Mouse (Mus musculus): ENCODE measurements around the gene Fam69b.

GRCm38 (mm10) chr2:26621246-26621645 lies 7.0 kb upstream of the Fam69b start:
- TF ChIP-seq CTCF (IDR thresholded peaks at IDR 0.05) = no peak
- no peak for TF ChIP-seq POLR2A (IDR thresholded peaks at IDR 0.05; ENCODE audit: insufficient read depth, low read depth, low read length)
- TF ChIP-seq EP300 (IDR thresholded peaks at IDR 0.05; ENCODE audit: insufficient read depth, low read depth, low read length) = no peak

Data from heart, adult 2 months (tissue).